Mouse (Mus musculus): ENCODE measurements around the gene Gtf2a1.

GRCm38 (mm10) chr12:91569255-91569654 is 21.0 kb downstream of the Gtf2a1 start:
- TF ChIP-seq CTCF (IDR thresholded peaks at IDR 0.05; ENCODE audit: borderline replicate concordance, insufficient read depth, low read length) (no peak), POLR2A (IDR thresholded peaks at IDR 0.05; ENCODE audit: low read depth, low read length) (no peak)
